Mouse (Mus musculus) bone marrow, adult 2 months (tissue): ENCODE results near the gene Tex14. TPM values are rescaled to one million over a fixed set of nuclear protein-coding genes. Genes with fewer than 3 reads are reported as not detected.
"Not testable (repeated sequence)": the region's sequence is repeated elsewhere in the genome, so short reads cannot be mapped to it uniquely, and the experiment has no call there.

Experiments used
- H3K27ac ChIP-seq: fragments of 200-500 bp; 2 replicates; pipeline ENCODE4 v1.5.1; 2012; ENCODE audit warnings: low read depth, mild to moderate bottlenecking, control low read depth, inconsistent platforms, low read length; ENCODE audit not compliant: control insufficient read depth, poor library complexity, insufficient read depth
- H3K4me1 ChIP-seq: fragments of 200-500 bp; 2 replicates; pipeline ENCODE4 v1.6.1; 2011; ENCODE audit warnings: low read length; ENCODE audit not compliant: control insufficient read depth, insufficient read depth
- H3K4me3 ChIP-seq: fragments of 200-500 bp; replicated peaks from 2 replicates; pipeline ENCODE3; 2011; ENCODE audit warnings: mild to moderate bottlenecking, low read depth, low read length, control low read depth; ENCODE audit not compliant: control insufficient read depth
- CTCF ChIP-seq: fragments of 200-500 bp; IDR thresholded peaks from 2 replicates; pipeline ENCODE4 v1.5.1; 2011; ENCODE audit warnings: low read length, control low read depth; ENCODE audit not compliant: control insufficient read depth, insufficient read depth
- POLR2A ChIP-seq: fragments of 200-500 bp; IDR thresholded peaks from 2 replicates; pipeline ENCODE4 v1.6.1; 2011; ENCODE audit warnings: low read depth, mild to moderate bottlenecking, control low read depth, low read length, borderline replicate concordance; ENCODE audit not compliant: control insufficient read depth
- WGBS: fragments of 180-500 bp; shearing (Covaris S2); methylation state at CpG from one replicate; pipeline ENCODE4 v1.1.7; 2018; 5-methylcytosine and 5-hydroxymethylcytosine counted together
- polyA plus RNA-seq: library from polyadenylated mRNA; stranded (reverse); fragments of >200 nt; gene quantifications from 2 replicates; pipeline ENCODE4 v1.2.4, GENCODE M21; 2011; ENCODE audit warnings: low replicate concordance; ENCODE audit not compliant: missing spikeins, insufficient read depth, insufficient read length

Tex14 gene
- polyA plus RNA-seq, 1 experiment: 1.5 TPM

GRCm38 (mm10) chr11:87453216-87454034, 48.6 kb downstream of the Tex14 start:
- Histone ChIP-seq H3K4me1 (no peaks in the 10 kb centered on the region; the same call in 1 of the 2 replicates), H3K27ac (no peak overlapping the region), H3K4me3 (no peak overlapping the region)
- WGBS: 11% methylated on average over 13 of the region's 13 CpGs
- TF ChIP-seq POLR2A (no peak), CTCF (no peak)

- no peak overlapping the region for H3K4me3 ChIP-seq
- TF ChIP-seq CTCF: no peak
- TF ChIP-seq POLR2A: no peak
- no peak overlapping the region for H3K27ac ChIP-seq
- H3K4me1 ChIP-seq: no peaks in the 10 kb centered on the region; the same call in 1 of the 2 replicates
- WGBS: 76% methylated on average over 2 of the region's 2 CpGs
These were observed 49.3 kb downstream of the Tex14 start for GRCm38 (mm10) chr11:87454035-87454690.

GRCm38 (mm10) chr11:87455573-87455972, 50.7 kb downstream of the Tex14 start:
- TF ChIP-seq CTCF (no peak), POLR2A (no peak)
- Histone ChIP-seq H3K4me3 (no peak overlapping the region), H3K4me1 (no peaks in the 10 kb centered on the region; the same call in 1 of the 2 replicates), H3K27ac (no peak overlapping the region)
- WGBS: 87% methylated on average over 5 of the region's 5 CpGs

DNA sequence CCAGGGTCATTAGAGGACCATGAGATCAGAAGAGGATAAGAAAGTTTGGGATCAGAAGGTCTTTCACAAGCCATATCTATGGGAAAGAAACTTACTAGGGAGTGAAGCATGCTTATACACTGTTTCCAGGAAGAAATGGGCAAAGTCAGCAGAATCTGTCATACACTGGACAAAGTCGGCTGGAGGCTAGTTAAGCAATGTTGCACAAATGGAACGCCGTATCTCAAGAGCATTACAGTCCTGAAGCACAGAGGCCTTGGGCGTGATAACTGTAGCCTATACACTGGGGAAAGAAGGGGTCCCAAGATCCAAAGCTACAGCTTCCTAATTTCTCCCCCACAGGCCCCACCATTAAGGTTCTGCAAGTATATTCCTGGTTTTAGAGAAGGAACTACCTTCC, 51.1 kb downstream of the Tex14 start:
- TF ChIP-seq POLR2A: no peak
- no peak for TF ChIP-seq CTCF
- H3K4me3 ChIP-seq: no peak overlapping the region
- no peak overlapping the region for H3K27ac ChIP-seq
- H3K4me1 ChIP-seq: no peaks in the 10 kb centered on the region; the same call in 1 of the 2 replicates
- WGBS: 82% methylated on average over 4 of the region's 4 CpGs

DNA sequence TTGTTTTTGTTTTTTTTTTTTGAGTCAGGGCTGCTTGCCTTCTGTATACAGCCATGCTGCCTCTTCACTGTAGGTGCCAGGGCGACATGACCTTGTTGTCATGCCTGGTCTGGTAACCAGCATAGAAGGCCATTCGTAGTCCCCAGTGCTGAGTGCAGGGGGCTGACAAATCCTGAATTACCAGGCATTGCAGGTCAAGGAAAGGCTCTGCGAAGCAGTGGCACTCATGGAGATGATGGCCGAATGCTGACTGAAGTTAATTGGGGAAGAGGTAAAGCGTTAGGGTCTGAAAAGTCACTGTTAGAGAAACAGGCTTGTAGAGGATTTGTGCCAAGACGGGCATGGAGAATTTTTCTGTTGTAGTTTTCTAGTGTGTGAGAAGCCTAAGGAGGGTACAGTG, 55.7 kb downstream of the Tex14 start:
- no peak overlapping the region for H3K27ac ChIP-seq
- H3K4me3 ChIP-seq: no peak overlapping the region
- no peaks in the 10 kb centered on the region; the same call in 1 of the 2 replicates for H3K4me1 ChIP-seq
- TF ChIP-seq POLR2A (no peak), CTCF (no peak)
- 86% methylated on average over 6 of the region's 6 CpGs for WGBS

GRCm38 (mm10) chr11:87461780-87462460, 57.1 kb downstream of the Tex14 start:
- under 1% methylated on average over 22 of the region's 58 CpGs for WGBS
- Histone ChIP-seq H3K4me3 (peak overlapping the region; percentile 39), H3K27ac (peak overlapping the region; percentile 15; the same call in 1 of the 2 replicates)
- H3K4me1 ChIP-seq: not testable (repeated sequence)
- peak; percentile 21; the same call in 1 of the 2 replicates for TF ChIP-seq POLR2A

DNA sequence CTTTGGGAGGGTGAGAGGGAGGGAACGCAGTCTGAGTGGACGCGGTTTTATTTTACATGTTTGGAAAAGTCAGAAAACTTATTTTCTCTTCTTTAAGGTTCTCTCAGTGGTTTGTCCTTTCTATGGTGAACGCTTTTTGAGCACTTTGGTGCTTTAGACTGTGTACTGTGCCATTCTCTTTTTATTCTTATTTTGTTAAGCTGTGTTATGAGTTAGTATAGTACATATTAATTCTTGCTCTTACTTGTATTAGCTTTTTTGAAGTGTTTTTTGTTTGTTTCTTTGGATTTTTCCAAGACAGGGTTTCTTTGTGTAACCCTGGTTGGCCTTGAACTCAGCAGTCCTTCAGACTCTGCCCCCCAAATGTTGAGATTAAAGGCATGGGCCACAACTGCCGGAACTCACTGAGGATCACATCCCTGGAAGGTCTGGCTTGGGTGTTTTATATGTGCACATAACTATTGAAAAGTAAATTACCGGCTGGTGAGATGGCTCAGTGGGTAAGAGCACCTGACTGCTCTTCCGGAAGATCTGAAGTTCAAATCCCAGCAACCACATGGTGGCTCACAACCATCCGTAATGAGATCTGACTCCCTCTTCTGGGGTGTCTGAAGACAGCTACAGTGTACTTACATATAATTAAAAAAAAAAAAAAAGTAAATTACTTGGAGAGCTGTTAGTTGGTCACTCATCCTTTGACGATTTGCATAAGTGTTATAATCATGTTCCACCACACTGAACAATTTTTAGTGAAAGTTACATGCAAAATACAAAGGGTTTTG, 57.8 kb downstream of the Tex14 start:
- WGBS: 7% methylated on average over 9 of the region's 9 CpGs
- no peak overlapping the region for H3K4me3 ChIP-seq
- TF ChIP-seq POLR2A (no peak), CTCF (no peak)

DNA sequence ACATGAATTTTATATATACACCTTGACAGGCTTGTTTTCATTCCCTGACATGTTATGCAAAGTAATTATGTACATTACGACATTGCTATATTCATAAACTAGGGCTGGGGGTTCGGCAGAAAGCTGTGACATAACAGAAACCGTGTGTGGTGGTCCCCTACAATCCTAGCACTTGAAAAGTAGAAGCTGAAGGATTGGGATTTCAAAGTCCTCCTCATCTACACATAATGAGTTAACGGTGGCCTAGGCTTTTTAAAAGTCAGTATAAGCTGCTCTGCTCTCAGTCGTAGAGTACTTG, 58.3 kb downstream of the Tex14 start:
- Histone ChIP-seq H3K27ac (no peak overlapping the region), H3K4me1 (no peaks in the 10 kb centered on the region; the same call in 1 of the 2 replicates), H3K4me3 (no peak overlapping the region)
- TF ChIP-seq CTCF (no peak), POLR2A (no peak)
- WGBS: 60% methylated on average over 5 of the region's 5 CpGs

More for the DNA sequence above, 57.8 kb downstream of the Tex14 start:
- H3K4me1 ChIP-seq: no peaks in the 10 kb centered on the region; the same call in 1 of the 2 replicates
- peak overlapping the region; percentile 29; the same call in 1 of the 2 replicates for H3K27ac ChIP-seq

- WGBS: 84% methylated on average over 4 of the region's 4 CpGs
- not testable (repeated sequence) for H3K4me1 ChIP-seq, H3K27ac ChIP-seq, H3K4me3 ChIP-seq
These were observed 59.0 kb downstream of the Tex14 start for GRCm38 (mm10) chr11:87463792-87464430.
